Mouse (Mus musculus) lung, postnatal 36 days (tissue): Measurements from ENCODE around the gene Fam53b.

Experiments
- DNase-seq: peaks from one replicate; pipeline ENCODE4 v3.0.0; 2022; ENCODE audit warnings: mixed read lengths

Fam53b gene

GRCm38 (mm10) chr7:132813416-132814088 is at the start of gene Fam53b:
TSS of gene Fam53b (minus strand) at chr7:132813886.
- DNase-seq, result peak; percentile 77

- DNase-seq, result peak; percentile 95
Measured at GRCm38 (mm10) chr7:132859042-132859958, 45.6 kb upstream of the Fam53b start, which contains the start of gene Abraxas2. TSS of gene Abraxas2 (plus strand) at chr7:132859225.

GRCm38 (mm10) chr7:132858043-132858608 is 44.4 kb upstream of the Fam53b start:
- DNase-seq, result no peak

GRCm38 (mm10) chr7:132856083-132856482 is 42.4 kb upstream of the Fam53b start:
- DNase-seq, result no peak

GRCm38 (mm10) chr7:132853946-132854345 is 40.3 kb upstream of the Fam53b start:
- peak; percentile 25 for DNase-seq

GRCm38 (mm10) chr7:132853361-132853760 is 39.7 kb upstream of the Fam53b start:
- DNase-seq, result no peak

GRCm38 (mm10) chr7:132852173-132852844 is 38.6 kb upstream of the Fam53b start, which contains the start of gene Eef1akmt2:
TSS of gene Eef1akmt2 (minus strand) at chr7:132852673.
- peak; percentile 88 for DNase-seq

- DNase-seq, result peak; percentile 23
Measured at GRCm38 (mm10) chr7:132843152-132843551, 29.5 kb upstream of the Fam53b start.

GRCm38 (mm10) chr7:132842455-132842854 is 28.8 kb upstream of the Fam53b start:
- no peak for DNase-seq

GRCm38 (mm10) chr7:132841287-132841686 is 27.6 kb upstream of the Fam53b start:
- DNase-seq, result no peak

- no peak for DNase-seq
Measured at GRCm38 (mm10) chr7:132830955-132831354, 17.3 kb upstream of the Fam53b start.

- DNase-seq, result no peak
Measured at GRCm38 (mm10) chr7:132824346-132825022, 10.8 kb upstream of the Fam53b start.

- no peak for DNase-seq
Measured at GRCm38 (mm10) chr7:132823832-132824231, 10.1 kb upstream of the Fam53b start.

GRCm38 (mm10) chr7:132820692-132821091 is 7.0 kb upstream of the Fam53b start:
- no peak for DNase-seq

GRCm38 (mm10) chr7:132817056-132817455 is 3.4 kb upstream of the Fam53b start:
- DNase-seq, result no peak

GRCm38 (mm10) chr7:132816528-132816927 is 2.8 kb upstream of the Fam53b start:
- DNase-seq, result no peak

- peak; percentile 50 for DNase-seq
Measured at GRCm38 (mm10) chr7:132815081-132815480, 1.4 kb upstream of the Fam53b start.

- DNase-seq, result peak; percentile 77
Measured at GRCm38 (mm10) chr7:132814089-132814450, 384 bp upstream of the Fam53b start.

- peak; percentile 66 for DNase-seq
Measured at GRCm38 (mm10) chr7:132812619-132813415, 869 bp downstream of the Fam53b start.

GRCm38 (mm10) chr7:132811716-132812618 is 1.7 kb downstream of the Fam53b start:
- DNase-seq, result peak; percentile 68
